Mouse (Mus musculus): ENCODE results near the gene Rbm8a.
"Not testable (repeated sequence)": the region's sequence is repeated elsewhere in the genome, so short reads cannot be mapped to it uniquely, and the experiment has no call there.

The Rbm8a gene

GRCm38 (mm10) chr3:96603311-96603710 lies 26.4 kb upstream of the Rbm8a start:
- no peak for DNase-seq (ENCODE audit: low read depth, low spot score)

GRCm38 (mm10) chr3:96606007-96606406 lies 23.7 kb upstream of the Rbm8a start:
- DNase-seq (ENCODE audit: low read depth, low spot score): not testable (repeated sequence)

- no peak for DNase-seq (ENCODE audit: low read depth, low spot score)
Observed at GRCm38 (mm10) chr3:96606618-96607017, 23.1 kb upstream of the Rbm8a start.

GRCm38 (mm10) chr3:96617941-96618340 lies 11.8 kb upstream of the Rbm8a start:
- no peak for DNase-seq (ENCODE audit: low read depth, low spot score)

- DNase-seq (ENCODE audit: low read depth, low spot score): peak; percentile 89
Observed at GRCm38 (mm10) chr3:96623201-96623600, 6.5 kb upstream of the Rbm8a start.

- no peak for DNase-seq (ENCODE audit: low read depth, low spot score)
Observed at GRCm38 (mm10) chr3:96632058-96632457, 2.3 kb downstream of the Rbm8a start.

GRCm38 (mm10) chr3:96634015-96634414 lies 4.3 kb downstream of the Rbm8a start:
- no peak for DNase-seq (ENCODE audit: low read depth, low spot score)

GRCm38 (mm10) chr3:96634928-96635879 lies 5.5 kb downstream of the Rbm8a start, which contains the start of the genes Pex11b and Gm42957:
Pex11b (plus strand) TSS chr3:96635376.
Gm42957 (plus strand) TSS chr3:96635474.
- peak; percentile 98 for DNase-seq (ENCODE audit: low read depth, low spot score)

- DNase-seq (ENCODE audit: low read depth, low spot score): peak; percentile 12
Observed at GRCm38 (mm10) chr3:96635906-96636305, 6.2 kb downstream of the Rbm8a start.

- DNase-seq (ENCODE audit: low read depth, low spot score): no peak
Observed at GRCm38 (mm10) chr3:96636448-96636847, 6.7 kb downstream of the Rbm8a start.

- peak; percentile 81 for DNase-seq (ENCODE audit: low read depth, low spot score)
Observed at GRCm38 (mm10) chr3:96639219-96639618, 9.5 kb downstream of the Rbm8a start.

GRCm38 (mm10) chr3:96645018-96645649 lies 15.4 kb downstream of the Rbm8a start, which contains the start of gene Itga10:
Itga10 (plus strand) TSS chr3:96645584.
- peak; percentile 61 for DNase-seq (ENCODE audit: low read depth, low spot score)

- no peak for DNase-seq (ENCODE audit: low read depth, low spot score)
Observed at GRCm38 (mm10) chr3:96647365-96647764, 17.6 kb downstream of the Rbm8a start.

GRCm38 (mm10) chr3:96660901-96661300 lies 31.2 kb downstream of the Rbm8a start:
- DNase-seq (ENCODE audit: low read depth, low spot score): no peak

GRCm38 (mm10) chr3:96662731-96663316 lies 33.1 kb downstream of the Rbm8a start:
- no peak for DNase-seq (ENCODE audit: low read depth, low spot score)

- DNase-seq (ENCODE audit: low read depth, low spot score): peak; percentile 96
Observed at GRCm38 (mm10) chr3:96663432-96664239, 33.9 kb downstream of the Rbm8a start.

GRCm38 (mm10) chr3:96665732-96666363 lies 36.1 kb downstream of the Rbm8a start:
- DNase-seq (ENCODE audit: low read depth, low spot score): not testable (repeated sequence)

GRCm38 (mm10) chr3:96666916-96667315 lies 37.2 kb downstream of the Rbm8a start:
- no peak for DNase-seq (ENCODE audit: low read depth, low spot score)

GRCm38 (mm10) chr3:96667316-96667715 lies 37.6 kb downstream of the Rbm8a start:
- peak; percentile 81 for DNase-seq (ENCODE audit: low read depth, low spot score)

- DNase-seq (ENCODE audit: low read depth, low spot score): no peak
Observed at GRCm38 (mm10) chr3:96668424-96669067, 38.8 kb downstream of the Rbm8a start.

All from R1 (cell line).